Mouse (Mus musculus) liver, embryonic 14.5 days (tissue): Measurements from ENCODE around the gene Dhrs3.

Experiments
- CTCF ChIP-seq: IDR thresholded peaks from 2 replicates; pipeline ENCODE4 v1.5.1; 2016; ENCODE audit warnings: antibody characterized with exemption, low read depth, control low read depth
- EP300 ChIP-seq: IDR thresholded peaks from 2 replicates; pipeline ENCODE4 v1.6.1; 2016; ENCODE audit warnings: antibody characterized with exemption, low read depth

- TF ChIP-seq CTCF (no peak), EP300 (no peak)
Measured at GRCm38 (mm10) chr4:144892937-144893272, 278 bp downstream of the Dhrs3 start.
